In genomic region chr16:6900006-6900405, GRCm38 (mm10) we compare ENCODE assay signal across 24 mouse cellular contexts.
DNase-seq lines count a peak whose midpoint lies in the region; ATAC-seq and TF ChIP-seq lines count a peak whose summit lies in the region.
"Had no signal": no experiment of that assay in that cellular context is flagged by ENCODE, and none has a peak within 500 bp of the region (broad histone marks: within the 10 kb centered on the region; RNA-seq: fewer than 3 reads in every experiment).

No protein-coding gene starts in this region.

- H3K4me3 ChIP-seq in intestine, embryonic 16.5 days (ENCODE audit: low read length) = no peak overlapping the region
- H3K4me3 ChIP-seq in intestine, postnatal 0 days (ENCODE audit: low read depth, low read length) = no peak overlapping the region
- no peak overlapping the region for H3K4me3 ChIP-seq in kidney, embryonic 15.5 days (replicated peaks)
- no peak overlapping the region for H3K4me3 ChIP-seq in liver, adult 2 months (ENCODE audit: insufficient read depth, low read depth, low read length)
- H3K4me3 ChIP-seq: embryonic facial prominence, embryonic 12.5 days; embryonic facial prominence, embryonic 15.5 days; heart, adult 2 months; hindbrain, embryonic 12.5 days; hindbrain, embryonic 15.5 days had no signal

- H3K4me2 ChIP-seq in intestine, embryonic 16.5 days (ENCODE audit: low read depth, low read length) = no peak overlapping the region
- no peak overlapping the region for H3K4me2 ChIP-seq in intestine, postnatal 0 days (replicated peaks; ENCODE audit: low read depth)
- no peak overlapping the region for H3K4me2 ChIP-seq in kidney, embryonic 15.5 days
- H3K4me2 ChIP-seq: embryonic facial prominence, embryonic 12.5 days; embryonic facial prominence, embryonic 15.5 days; heart, embryonic 11.5 days; hindbrain, embryonic 12.5 days; hindbrain, embryonic 15.5 days had no signal

- H3K4me1 ChIP-seq in intestine, embryonic 16.5 days (ENCODE audit: control insufficient read depth, insufficient read depth, low read length) = no peaks in the 10 kb centered on the region
- H3K4me1 ChIP-seq in intestine, postnatal 0 days (replicated peaks; ENCODE audit: control insufficient read depth, insufficient read depth, low read length) = no peaks in the 10 kb centered on the region
- peaks cover 9% of the 10 kb centered on the region; the same call in 1 of the 2 replicates for H3K4me1 ChIP-seq in kidney, embryonic 15.5 days
- peaks cover 3% of the 10 kb centered on the region for H3K4me1 ChIP-seq in liver, adult 2 months (ENCODE audit: control insufficient read depth, insufficient read depth, low read length)
- H3K4me1 ChIP-seq: embryonic facial prominence, embryonic 12.5 days; embryonic facial prominence, embryonic 15.5 days had no signal

- no peaks in the 10 kb centered on the region for H3K79me2 ChIP-seq in liver, adult 2 months (ENCODE audit: control insufficient read depth, insufficient read depth, low read length)

- ATAC-seq in intestine, embryonic 16.5 days = peak; percentile 36; the same call in 1 of the 2 replicates
- no peak for ATAC-seq in intestine, postnatal 0 days
- peak; percentile 46; the same call in 1 of the 2 replicates for ATAC-seq in kidney, embryonic 15.5 days (replicated peaks; ENCODE audit: low FRiP score)
- ATAC-seq: forebrain, embryonic 14.5 days; forebrain, postnatal 0 days had no signal

- H3K9me3 ChIP-seq in intestine, embryonic 16.5 days (ENCODE audit: control insufficient read depth, low read length) = no peaks in the 10 kb centered on the region
- no peaks in the 10 kb centered on the region for H3K9me3 ChIP-seq in intestine, postnatal 0 days (ENCODE audit: control insufficient read depth)
- H3K9me3 ChIP-seq in kidney, embryonic 15.5 days (replicated peaks) = no peaks in the 10 kb centered on the region
- H3K9me3 ChIP-seq: embryonic facial prominence, embryonic 12.5 days; embryonic facial prominence, embryonic 15.5 days; hindbrain, embryonic 12.5 days; hindbrain, embryonic 15.5 days had no signal

- TF ChIP-seq POLR2A in liver, adult 2 months (IDR thresholded peaks at IDR 0.05; ENCODE audit: extremely low read depth, insufficient read depth, low read length) = no peak

- H3K36me3 ChIP-seq in intestine, embryonic 16.5 days (ENCODE audit: control insufficient read depth, insufficient read depth, low read length) = no peaks in the 10 kb centered on the region
- no peaks in the 10 kb centered on the region for H3K36me3 ChIP-seq in intestine, postnatal 0 days (ENCODE audit: control insufficient read depth, insufficient read depth)
- H3K36me3 ChIP-seq in kidney, embryonic 15.5 days = no peaks in the 10 kb centered on the region
- no peaks in the 10 kb centered on the region for H3K36me3 ChIP-seq in liver, adult 2 months (ENCODE audit: control insufficient read depth, insufficient read depth, low read length)
- H3K36me3 ChIP-seq: embryonic facial prominence, embryonic 12.5 days; embryonic facial prominence, embryonic 15.5 days; G1E; hindbrain, embryonic 12.5 days; hindbrain, embryonic 15.5 days had no signal

- WGBS in intestine, embryonic 16.5 days = 40% methylated on average over 2 of the region's 2 CpGs
- WGBS in intestine, postnatal 0 days = 32% methylated on average over 2 of the region's 2 CpGs
- 52% methylated on average over 2 of the region's 2 CpGs for WGBS in kidney, embryonic 15.5 days
- WGBS in liver, adult 2 months = 32% methylated on average over 2 of the region's 2 CpGs

- no peak overlapping the region for H3K9ac ChIP-seq in intestine, embryonic 16.5 days (ENCODE audit: low read depth, low read length)
- H3K9ac ChIP-seq in intestine, postnatal 0 days (ENCODE audit: low read depth, low read length) = no peak overlapping the region
- no peak overlapping the region for H3K9ac ChIP-seq in kidney, embryonic 15.5 days
- no peak overlapping the region for H3K9ac ChIP-seq in liver, adult 2 months (ENCODE audit: low read depth, low read length)
- H3K9ac ChIP-seq: embryonic facial prominence, embryonic 12.5 days; embryonic facial prominence, embryonic 15.5 days; forebrain, postnatal 0 days; hindbrain, embryonic 12.5 days; hindbrain, embryonic 15.5 days had no signal

- H3K27ac ChIP-seq in intestine, embryonic 16.5 days (ENCODE audit: low read length) = no peak overlapping the region
- H3K27ac ChIP-seq in intestine, postnatal 0 days (ENCODE audit: low read depth, low read length) = no peak overlapping the region
- H3K27ac ChIP-seq in kidney, embryonic 15.5 days = no peak overlapping the region
- no peak overlapping the region for H3K27ac ChIP-seq in liver, adult 2 months (replicated peaks; ENCODE audit: insufficient read depth, low read depth, low read length)
- H3K27ac ChIP-seq: embryonic facial prominence, embryonic 12.5 days; embryonic facial prominence, embryonic 15.5 days; heart, adult 2 months; hindbrain, embryonic 12.5 days; hindbrain, embryonic 15.5 days had no signal

- no peak for DNase-seq in kidney, adult 11 months
- peak; percentile 70 for DNase-seq in liver, adult 2 months (ENCODE audit: extremely low read depth, low read depth, low spot score)
- DNase-seq in liver = no peak
- DNase-seq in frontal cortex, postnatal 14 days (ENCODE audit: low spot score in 2 of 2) = no peak
- DNase-seq: adrenal gland, adult 2 months; adrenal gland, postnatal 14 days; B cell, adult 2 months; cerebellum, adult 11 months; cerebellum, adult 9-11 months; cerebellum, postnatal 25 days; forebrain, postnatal 0 days; gastrocnemius, postnatal 25 days; heart, adult 2 months had no signal

- H3K27me3 ChIP-seq in intestine, embryonic 16.5 days (replicated peaks; ENCODE audit: control insufficient read depth, insufficient read depth, low read length) = no peaks in the 10 kb centered on the region
- H3K27me3 ChIP-seq in intestine, postnatal 0 days (replicated peaks; ENCODE audit: control insufficient read depth, insufficient read depth, low read length) = no peaks in the 10 kb centered on the region
- no peaks in the 10 kb centered on the region for H3K27me3 ChIP-seq in kidney, embryonic 15.5 days
- no peaks in the 10 kb centered on the region for H3K27me3 ChIP-seq in liver, adult 2 months (ENCODE audit: control insufficient read depth, insufficient read depth, low read length)
- H3K27me3 ChIP-seq: CH12.LX; embryonic facial prominence, embryonic 12.5 days; embryonic facial prominence, embryonic 15.5 days; hindbrain, embryonic 12.5 days; hindbrain, embryonic 15.5 days had no signal

- no peak for TF ChIP-seq CTCF in intestine, postnatal 0 days (IDR thresholded peaks at IDR 0.05; ENCODE audit: low read depth)
- TF ChIP-seq CTCF in liver, adult 2 months (IDR thresholded peaks at IDR 0.05; ENCODE audit: low read depth, low read length) = no peak
